Mouse (Mus musculus) thymus, adult 18-20 months (tissue): ENCODE measurements around the gene Ttc12.

Experiments used
- DNase-seq, 2 experiments: peaks; one replicate each; pipeline ENCODE4 v3.0.0; 2022; ENCODE audit warnings: mixed read lengths in 2 of 2

Gene Ttc12

GRCm38 (mm10) chr9:49485892-49486311 is at the start of gene Ttc12:
Ttc12 (minus strand) TSS chr9:49486225.
- peak; percentile 68 for DNase-seq

DNA sequence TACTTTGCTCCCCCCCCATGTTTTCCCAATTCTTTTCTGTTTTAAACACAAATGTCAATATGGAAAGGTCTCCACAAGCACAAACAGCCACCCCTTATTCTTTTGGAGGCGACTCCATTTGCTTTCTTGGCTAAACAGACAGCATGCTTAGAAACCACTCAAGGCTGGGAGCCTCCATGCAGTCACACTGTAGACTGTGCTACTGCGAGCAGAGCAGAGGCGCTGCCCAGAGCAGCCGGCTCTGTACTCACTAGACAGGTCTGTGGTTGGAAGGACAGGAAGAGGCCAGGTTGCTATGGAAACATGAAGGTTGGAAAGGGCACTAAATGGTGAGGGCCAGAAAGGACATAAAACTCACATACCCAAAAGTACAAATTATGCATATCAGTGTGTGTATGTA is 48.9 kb upstream of the Ttc12 start:
- no peak for DNase-seq

GRCm38 (mm10) chr9:49533912-49534491 is 48.0 kb upstream of the Ttc12 start:
- no peak for DNase-seq

DNA sequence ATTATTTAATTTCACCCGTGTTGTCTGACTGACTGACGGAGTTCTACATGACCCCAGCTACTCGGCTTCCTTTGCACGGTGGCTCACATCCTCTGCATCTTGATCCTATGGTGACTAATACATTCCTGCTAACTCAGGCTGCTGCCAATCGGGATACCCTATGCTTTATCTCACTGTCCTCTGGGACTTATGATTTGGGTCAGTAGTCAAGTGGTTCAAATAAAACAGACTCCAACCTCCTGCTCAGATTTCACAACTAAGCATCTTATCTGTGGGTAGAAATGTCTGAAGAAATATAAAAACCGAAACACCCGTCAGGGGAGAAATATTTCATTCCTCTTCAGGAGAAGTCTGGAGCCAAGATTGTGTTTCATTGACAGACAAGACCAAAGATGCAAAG is 47.4 kb upstream of the Ttc12 start:
- DNase-seq: no peak

GRCm38 (mm10) chr9:49531833-49532232 is 45.8 kb upstream of the Ttc12 start:
- no peak for DNase-seq

DNA sequence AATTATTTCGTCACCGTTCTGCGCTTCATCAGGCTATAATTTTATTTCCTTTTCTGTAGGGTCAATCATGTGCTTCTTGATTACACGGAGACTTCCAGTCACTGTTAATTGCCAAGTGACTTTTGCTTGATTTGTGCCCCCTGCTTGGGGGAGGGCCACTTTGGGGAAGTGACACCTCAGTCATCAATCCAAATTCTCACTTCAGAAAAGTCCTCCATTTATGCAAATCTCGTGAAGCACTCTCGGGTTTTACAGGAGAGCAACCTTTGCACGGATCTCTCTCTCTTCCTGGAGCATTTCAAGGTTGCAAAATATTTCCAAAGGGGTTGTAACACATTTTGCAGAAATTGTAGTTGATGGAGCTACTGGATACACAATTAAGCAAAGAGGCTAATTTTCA is 45.2 kb upstream of the Ttc12 start:
- DNase-seq: no peak

- no peak for DNase-seq
Measured at GRCm38 (mm10) chr9:49530739-49531138, 44.7 kb upstream of the Ttc12 start.

DNA sequence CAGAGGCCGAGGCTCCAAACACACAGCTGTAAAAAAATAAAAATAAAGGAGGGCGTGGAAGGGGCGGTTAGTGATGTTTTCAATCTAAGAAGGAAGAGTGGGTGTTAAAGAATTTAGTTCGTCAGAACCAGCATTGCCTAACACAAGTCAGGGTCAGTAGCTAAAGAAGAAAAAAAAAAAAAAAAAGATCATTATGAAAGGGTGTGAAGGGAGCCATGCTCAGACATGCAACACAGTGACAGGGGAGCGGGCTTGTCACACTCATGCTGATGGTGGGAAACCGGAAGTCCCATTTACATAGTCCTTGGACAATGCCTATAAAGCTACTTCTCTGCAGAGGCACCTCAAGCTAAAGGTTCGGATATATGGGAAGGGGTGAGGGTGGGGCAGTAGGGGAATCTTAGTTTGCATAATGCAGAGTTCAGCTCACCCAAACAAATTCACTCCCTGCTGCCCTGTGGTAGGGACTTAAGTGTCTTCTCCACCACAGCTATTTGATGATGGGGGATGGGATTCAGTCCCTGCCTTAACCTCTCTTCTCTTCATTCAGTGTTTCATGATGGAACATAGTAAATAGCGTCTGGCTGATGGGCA is 43.4 kb upstream of the Ttc12 start:
- DNase-seq: no peak

DNA sequence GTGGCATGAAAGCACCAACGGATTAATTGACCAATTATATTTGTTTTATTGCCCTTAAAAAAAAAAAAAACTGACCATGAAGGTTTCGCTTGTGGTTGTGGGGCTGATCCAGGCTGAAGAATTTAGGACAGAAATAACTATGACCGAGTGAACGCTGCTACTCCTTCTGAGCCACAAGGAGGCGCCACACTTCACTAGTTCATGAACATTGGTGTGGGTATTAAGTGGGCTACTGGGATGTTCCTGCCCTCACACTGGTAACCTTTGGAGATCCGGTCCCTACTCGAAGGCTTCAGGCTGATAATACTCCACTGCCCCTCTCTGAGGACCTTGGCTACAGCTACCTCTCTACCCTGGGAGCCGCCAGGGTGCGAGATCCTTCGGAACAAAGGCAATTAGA is 42.9 kb upstream of the Ttc12 start:
- DNase-seq: no peak

DNA sequence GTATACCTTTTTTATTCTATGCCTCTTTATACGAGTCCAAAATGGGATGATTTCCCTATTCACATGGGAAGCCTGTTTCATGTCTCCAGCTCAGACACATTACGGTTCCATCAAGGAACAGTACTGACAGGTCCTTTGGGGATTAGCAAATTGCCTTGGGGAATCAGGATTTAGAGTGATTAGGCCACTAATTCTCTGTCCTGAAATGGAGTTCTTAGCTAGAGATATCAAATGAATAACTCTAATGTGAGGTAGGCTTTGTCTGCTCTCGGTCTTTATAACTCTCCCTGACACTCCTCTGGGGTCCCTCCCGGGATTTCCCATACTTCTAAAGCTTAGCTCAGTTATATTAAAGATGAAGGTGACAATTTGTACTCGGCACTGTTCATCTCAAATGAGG is 42.0 kb upstream of the Ttc12 start:
- no peak for DNase-seq

GRCm38 (mm10) chr9:49527340-49527739 is 41.3 kb upstream of the Ttc12 start:
- DNase-seq: no peak

DNA sequence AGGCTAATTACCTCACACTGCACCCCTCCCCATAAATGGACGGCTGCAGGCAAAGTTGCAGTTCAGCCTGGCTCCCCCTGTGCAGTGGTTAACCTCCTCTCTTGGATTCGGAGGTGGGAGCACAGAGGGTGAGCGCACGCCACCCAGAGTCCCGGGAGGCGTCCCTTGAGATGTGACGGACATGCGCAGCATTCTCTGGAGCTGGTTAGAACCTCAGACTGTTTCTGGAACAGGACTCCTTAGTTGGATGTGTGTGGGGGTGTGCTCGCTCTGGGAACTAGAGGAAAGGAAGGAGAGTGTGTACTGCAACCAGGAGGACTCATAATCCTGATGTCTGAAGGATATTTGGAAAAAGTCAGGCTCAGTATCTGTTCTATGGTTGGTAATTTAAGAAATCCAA is 38.7 kb upstream of the Ttc12 start:
- no peak for DNase-seq

- DNase-seq: no peak
Measured at GRCm38 (mm10) chr9:49523881-49524280, 37.9 kb upstream of the Ttc12 start.

DNA sequence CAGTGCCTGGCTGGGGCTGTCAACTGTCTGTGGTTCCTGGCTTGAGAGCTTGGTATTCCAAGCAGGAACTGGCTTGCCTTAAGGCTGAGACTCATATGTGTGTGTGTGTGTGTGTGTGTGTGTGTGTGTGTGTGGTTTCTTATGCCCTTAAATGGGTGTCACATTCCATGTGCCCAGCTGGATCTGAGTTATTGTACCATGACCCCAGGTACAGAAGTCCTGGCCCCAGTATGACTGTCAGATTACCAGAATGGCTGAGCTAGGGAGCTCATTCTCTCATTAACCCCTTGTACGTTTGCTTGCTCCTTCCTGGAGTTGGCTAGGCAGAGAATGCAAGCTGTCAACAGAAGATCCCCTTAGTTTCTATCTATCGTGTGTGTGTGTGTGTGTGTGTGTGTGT is 28.3 kb upstream of the Ttc12 start:
- no peak for DNase-seq

GRCm38 (mm10) chr9:49510666-49511065 is 24.6 kb upstream of the Ttc12 start:
- no peak for DNase-seq

DNA sequence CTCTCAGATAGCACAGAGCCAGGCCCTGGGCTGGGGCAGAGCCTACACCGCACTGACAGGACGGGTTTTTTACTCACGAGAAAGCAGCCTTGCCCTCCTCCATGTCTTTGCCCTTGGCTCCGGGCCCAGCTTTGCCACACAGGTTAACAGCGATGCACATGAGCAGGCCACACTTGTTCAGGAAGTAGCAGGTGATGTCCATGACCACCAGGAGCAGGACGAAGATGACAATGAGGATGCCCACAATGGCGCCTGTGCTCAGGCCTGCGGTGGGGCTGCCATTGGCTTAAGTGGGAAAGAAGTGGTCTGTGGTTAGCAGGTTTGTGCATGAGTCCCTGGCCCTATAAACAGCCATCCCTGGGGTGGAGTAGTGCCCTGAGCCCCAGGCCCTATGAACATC is 23.6 kb upstream of the Ttc12 start:
- DNase-seq: no peak

- no peak for DNase-seq
Measured at GRCm38 (mm10) chr9:49509094-49509493, 23.1 kb upstream of the Ttc12 start.

DNA sequence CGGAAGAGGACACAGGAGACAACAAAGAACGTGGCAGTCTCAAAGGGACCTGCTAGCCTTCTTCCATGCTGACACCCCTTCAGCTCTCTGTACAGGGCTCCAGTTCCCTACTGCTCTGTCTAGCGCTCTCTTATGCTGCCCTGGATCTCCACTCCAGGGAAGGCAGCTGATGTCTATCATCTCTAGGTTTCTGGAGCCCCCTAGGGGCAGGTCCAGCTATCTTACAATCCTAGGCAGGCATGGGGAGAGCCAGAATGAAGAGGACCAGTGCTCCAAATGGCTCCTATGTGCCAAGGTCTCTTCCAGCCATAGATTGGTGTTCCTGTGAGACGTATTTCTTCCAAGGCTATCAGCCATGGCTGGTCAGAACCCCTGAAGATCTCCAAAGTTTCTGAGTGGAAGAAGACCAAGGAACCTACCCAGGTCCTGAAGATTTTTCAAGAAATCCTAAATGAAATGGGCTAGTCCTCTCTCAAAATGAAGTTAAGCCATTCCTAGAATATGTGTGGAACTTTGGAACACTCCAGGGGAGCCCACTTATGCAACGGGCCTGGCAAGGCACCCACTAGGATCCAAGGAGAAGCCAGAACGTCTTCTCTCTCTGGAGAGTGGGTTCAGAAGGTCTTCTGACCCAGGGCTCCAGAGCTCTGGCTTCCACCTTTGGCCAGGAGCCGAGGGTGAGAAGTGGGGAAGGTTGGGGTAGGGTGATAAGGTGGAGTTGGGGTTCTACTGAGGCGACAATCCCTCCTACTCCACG is 22.0 kb upstream of the Ttc12 start:
- no peak for DNase-seq

DNA sequence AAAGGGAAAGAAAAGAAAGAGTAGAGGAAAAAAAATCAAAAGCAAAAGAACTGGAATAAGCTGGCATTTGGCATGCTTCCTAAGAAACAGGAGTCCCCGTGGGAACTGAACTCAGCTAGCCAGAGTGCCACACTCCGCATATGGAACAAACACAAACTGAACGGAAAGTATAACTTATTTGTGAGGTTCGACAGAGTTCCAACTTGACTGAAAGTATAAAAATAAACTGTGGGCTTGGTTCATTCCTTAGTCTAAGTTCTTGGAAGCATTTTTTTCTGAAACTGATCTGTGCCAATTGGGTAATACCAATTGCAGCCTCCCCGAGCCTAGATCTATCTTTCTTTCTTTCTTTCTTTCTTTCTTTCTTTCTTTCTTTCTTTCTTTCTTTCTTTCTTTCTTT is 18.6 kb upstream of the Ttc12 start:
- DNase-seq: no peak

GRCm38 (mm10) chr9:49502245-49502644 is 16.2 kb upstream of the Ttc12 start:
- no peak for DNase-seq

DNA sequence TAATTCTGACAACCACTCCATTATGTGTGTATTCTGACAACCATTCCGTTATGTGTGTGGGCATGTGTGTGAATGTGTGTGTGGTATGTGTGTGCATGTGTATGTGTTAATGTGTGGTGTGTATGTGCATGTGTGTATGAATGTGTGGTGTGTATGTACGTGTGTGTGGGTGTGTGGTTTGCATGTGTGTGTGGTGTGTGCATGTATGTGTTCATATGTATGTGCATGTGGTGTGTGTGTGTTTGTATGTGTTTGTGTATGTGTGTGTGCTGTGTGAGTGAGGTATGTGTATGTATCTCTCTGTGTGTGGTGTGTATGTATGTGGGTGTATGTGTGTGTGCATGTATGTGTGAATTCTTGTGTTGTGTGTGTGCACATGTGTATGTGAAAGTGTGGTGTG is 13.9 kb upstream of the Ttc12 start:
- DNase-seq: no peak

GRCm38 (mm10) chr9:49493979-49494649 is 8.1 kb upstream of the Ttc12 start:
- DNase-seq: peak in 1 of 2 experiments; percentile 30

- DNase-seq: no peak
Measured at GRCm38 (mm10) chr9:49490609-49491008, 4.6 kb upstream of the Ttc12 start.
